Mouse (Mus musculus) testis, adult 2 months (tissue): ENCODE results near the gene Rasgrp3. TPM values are rescaled to one million over a fixed set of nuclear protein-coding genes. Genes with fewer than 3 reads are reported as not detected.

Source experiments
- H3K27ac ChIP-seq: fragments of 200-500 bp; 2 replicates; pipeline ENCODE4 v1.5.1; 2012; ENCODE audit warnings: low read depth, low read length; ENCODE audit not compliant: control insufficient read depth, insufficient read depth
- H3K27me3 ChIP-seq: fragments of 200-500 bp; 2 replicates; pipeline ENCODE4 v1.6.1; 2012; ENCODE audit warnings: mild to moderate bottlenecking, low read length, moderate library complexity; ENCODE audit not compliant: control insufficient read depth, insufficient read depth
- H3K36me3 ChIP-seq: fragments of 200-500 bp; 2 replicates; pipeline ENCODE4 v1.6.1; 2012; ENCODE audit warnings: mild to moderate bottlenecking, low read length; ENCODE audit not compliant: control insufficient read depth, insufficient read depth
- H3K4me1 ChIP-seq: fragments of 200-500 bp; 2 replicates; pipeline ENCODE4 v1.6.1; 2012; ENCODE audit warnings: low read length; ENCODE audit not compliant: control insufficient read depth, insufficient read depth
- H3K4me3 ChIP-seq: fragments of 200-500 bp; 2 replicates; pipeline ENCODE4 v1.5.1; 2012; ENCODE audit warnings: low read depth, mild to moderate bottlenecking, low read length, moderate library complexity, mixed read lengths; ENCODE audit not compliant: control insufficient read depth
- CTCF ChIP-seq: fragments of 200-500 bp; IDR thresholded peaks from 2 replicates; pipeline ENCODE4 v1.5.1; 2012; ENCODE audit warnings: low read depth, mild to moderate bottlenecking, inconsistent platforms, low read length, moderate library complexity; ENCODE audit not compliant: control insufficient read depth, insufficient read depth, insufficient replicate concordance
- POLR2A ChIP-seq: fragments of 200-500 bp; IDR thresholded peaks from 2 replicates; pipeline ENCODE4 v1.6.1; 2012; ENCODE audit warnings: low read depth, mild to moderate bottlenecking, inconsistent platforms, low read length, moderate library complexity; ENCODE audit not compliant: control insufficient read depth
- polyA plus RNA-seq: library from polyadenylated mRNA; depleted of rRNA; stranded (reverse); fragments of >200 nt; gene quantifications from 2 replicates; pipeline ENCODE4 v1.2.3, GENCODE M21; 2012

Gene Rasgrp3
- polyA plus RNA-seq, 1 experiment, result 0.23 TPM

DNA sequence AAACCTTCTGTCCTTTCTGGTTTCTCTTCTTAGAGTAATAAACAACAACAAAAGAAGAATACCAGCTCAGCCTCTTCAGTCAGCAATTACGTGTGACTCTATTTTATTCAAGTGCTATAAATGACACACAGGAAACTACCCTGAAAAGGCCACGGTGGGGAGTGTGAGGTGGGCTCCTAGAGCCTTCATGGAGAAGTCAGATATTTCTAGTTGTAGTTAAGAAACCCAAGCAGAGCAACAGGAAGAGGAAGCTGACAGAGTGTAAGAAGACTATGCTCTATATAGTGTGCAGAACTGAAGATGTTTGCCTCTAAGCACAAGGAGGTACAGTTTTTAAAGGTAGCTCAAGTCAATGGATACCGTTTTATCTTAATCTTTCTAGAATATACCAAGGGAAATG lies 42.0 kb downstream of the Rasgrp3 start:
- Histone ChIP-seq H3K36me3 (no peaks in the 10 kb centered on the region), H3K4me3 (no peak overlapping the region), H3K27ac (no peak overlapping the region), H3K4me1 (no peaks in the 10 kb centered on the region), H3K27me3 (no peaks in the 10 kb centered on the region)
- TF ChIP-seq POLR2A (no peak), CTCF (no peak)

DNA sequence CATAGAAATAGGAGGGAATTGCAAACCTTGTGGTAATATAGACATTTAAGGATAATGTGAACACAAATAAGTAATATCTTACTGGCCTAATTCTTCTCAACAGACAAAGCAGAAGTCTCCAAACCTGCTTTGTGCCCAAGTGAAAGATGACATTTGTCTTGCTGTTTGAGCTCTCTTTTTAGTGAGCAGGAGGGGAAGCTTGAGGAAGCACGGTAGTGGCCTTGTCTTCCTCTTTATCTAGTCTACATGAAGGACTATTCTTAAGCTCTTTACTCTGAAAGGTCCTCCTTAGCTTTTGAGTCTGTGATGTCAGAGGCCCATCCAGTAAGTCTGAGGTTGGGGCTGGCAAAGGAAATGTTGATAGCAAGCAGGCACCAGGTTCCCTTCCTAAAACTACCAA lies 43.1 kb downstream of the Rasgrp3 start:
- Histone ChIP-seq H3K36me3 (no peaks in the 10 kb centered on the region), H3K27me3 (no peaks in the 10 kb centered on the region), H3K4me3 (no peak overlapping the region), H3K27ac (no peak overlapping the region), H3K4me1 (no peaks in the 10 kb centered on the region)
- TF ChIP-seq POLR2A (no peak), CTCF (no peak)

DNA sequence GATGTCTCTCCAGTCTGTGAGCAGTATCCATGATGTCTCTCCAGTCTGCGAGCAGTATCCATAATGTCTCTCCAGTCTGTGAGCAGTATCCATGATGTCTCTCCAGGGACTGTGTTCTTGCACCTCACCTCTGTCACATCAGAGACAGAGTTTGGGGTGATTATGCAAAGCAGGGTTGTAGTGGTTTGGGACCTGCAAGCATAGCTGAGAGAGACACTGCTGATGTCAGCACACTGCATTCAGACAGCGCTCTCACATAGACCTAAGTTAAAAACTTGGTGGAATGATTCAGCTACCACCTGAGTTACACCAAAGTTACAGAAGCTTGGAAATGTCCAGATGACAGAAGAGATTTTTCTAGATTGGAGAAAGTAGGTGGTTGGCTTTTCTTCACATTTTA lies 44.0 kb downstream of the Rasgrp3 start:
- TF ChIP-seq POLR2A, result no peak
- TF ChIP-seq CTCF, result no peak
- H3K27ac ChIP-seq, result no peak overlapping the region
- no peak overlapping the region for H3K4me3 ChIP-seq
- H3K4me1 ChIP-seq, result no peaks in the 10 kb centered on the region
- H3K36me3 ChIP-seq, result no peaks in the 10 kb centered on the region
- no peaks in the 10 kb centered on the region for H3K27me3 ChIP-seq

DNA sequence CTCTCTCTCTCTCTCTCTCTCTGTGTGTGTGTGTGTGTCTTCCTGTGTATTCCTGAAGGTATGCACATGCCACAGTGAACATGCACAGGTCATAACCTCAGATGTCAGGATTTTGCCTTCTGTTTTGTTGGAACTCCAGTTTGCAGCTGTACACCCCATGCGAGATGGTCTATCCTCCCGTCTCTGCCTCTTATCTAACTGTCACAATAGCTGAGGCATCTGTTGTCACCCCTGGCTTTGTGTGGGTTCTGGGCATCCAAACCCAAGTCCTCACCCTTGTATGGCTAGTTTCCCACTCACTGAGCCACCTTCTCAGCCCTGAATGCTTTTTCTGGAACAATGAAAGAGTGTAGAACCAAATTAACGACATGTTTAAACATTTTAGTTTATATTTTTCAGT lies 44.7 kb downstream of the Rasgrp3 start:
- no peaks in the 10 kb centered on the region for H3K27me3 ChIP-seq
- H3K4me3 ChIP-seq, result no peak overlapping the region
- H3K27ac ChIP-seq, result no peak overlapping the region
- TF ChIP-seq CTCF (no peak), POLR2A (no peak)
- H3K4me1 ChIP-seq, result no peaks in the 10 kb centered on the region
- H3K36me3 ChIP-seq, result no peaks in the 10 kb centered on the region

DNA sequence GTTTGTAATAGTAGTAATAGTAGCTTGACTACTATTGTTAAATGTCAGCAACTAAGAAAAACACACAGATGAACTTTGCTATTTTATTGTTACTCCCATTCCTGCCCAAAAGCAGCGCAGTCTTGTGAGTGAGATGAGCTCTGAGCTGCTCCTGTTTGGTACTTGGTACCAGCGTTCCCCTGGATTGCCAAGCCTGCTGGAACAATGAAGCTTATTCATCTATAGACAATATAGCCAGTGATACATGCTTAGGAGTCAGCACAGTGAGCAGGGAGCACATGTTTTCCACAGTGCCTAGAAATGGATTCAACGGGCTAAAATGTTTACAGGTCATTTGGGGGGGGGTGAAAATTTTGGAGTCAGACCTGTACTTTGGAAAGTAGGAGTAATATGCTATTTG lies 50.5 kb downstream of the Rasgrp3 start:
- H3K4me1 ChIP-seq, result no peaks in the 10 kb centered on the region

DNA sequence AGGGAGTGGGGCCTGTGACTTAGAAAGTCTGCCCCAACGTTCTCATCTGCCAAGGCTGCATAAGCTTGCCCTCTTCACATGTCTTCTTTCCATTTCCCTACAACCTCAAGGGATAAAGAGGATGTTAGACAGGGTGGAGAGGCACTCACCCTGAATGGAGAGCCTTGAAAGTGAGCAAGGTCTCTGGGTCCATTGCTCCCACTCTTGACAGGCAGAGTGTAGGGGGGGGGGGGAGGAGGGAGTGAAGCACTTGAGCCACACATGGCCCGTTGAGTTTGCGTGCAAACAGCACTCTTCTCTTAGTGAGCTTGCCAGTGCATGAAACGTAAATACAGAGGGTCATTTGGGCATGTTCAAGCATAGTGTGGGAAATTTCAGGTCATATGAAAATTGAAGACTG lies 59.5 kb downstream of the Rasgrp3 start:
- no peaks in the 10 kb centered on the region for H3K36me3 ChIP-seq
- H3K4me1 ChIP-seq, result no peaks in the 10 kb centered on the region
- no peak overlapping the region for H3K27ac ChIP-seq
- TF ChIP-seq POLR2A (no peak), CTCF (no peak)
- H3K4me3 ChIP-seq, result no peak overlapping the region
- no peaks in the 10 kb centered on the region for H3K27me3 ChIP-seq

More for the DNA sequence above, 50.5 kb downstream of the Rasgrp3 start:
- Histone ChIP-seq H3K36me3 (no peaks in the 10 kb centered on the region), H3K4me3 (no peak overlapping the region), H3K27me3 (no peaks in the 10 kb centered on the region), H3K27ac (no peak overlapping the region)
- TF ChIP-seq POLR2A (no peak), CTCF (no peak)

DNA sequence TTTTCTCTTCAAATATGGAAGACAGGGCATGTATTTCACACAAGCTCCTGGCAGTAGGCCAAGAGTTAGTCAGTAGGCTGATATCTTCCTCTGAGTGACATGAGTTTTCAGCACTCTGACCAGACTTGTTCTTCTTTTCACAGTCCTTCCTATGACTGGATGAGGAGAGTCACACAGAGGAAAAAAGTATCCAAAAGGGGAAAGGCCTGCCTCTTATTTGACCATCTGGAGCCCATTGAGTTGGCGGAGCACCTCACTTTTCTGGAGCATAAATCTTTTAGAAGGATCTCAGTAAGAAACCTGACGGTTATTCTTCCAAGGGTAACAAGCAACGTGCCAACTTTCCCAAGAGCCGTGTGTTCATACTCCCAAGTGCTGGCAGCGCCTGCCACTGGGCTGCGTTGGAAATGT lies 62.5 kb downstream of the Rasgrp3 start:
- Histone ChIP-seq H3K27me3 (no peaks in the 10 kb centered on the region), H3K4me3 (no peak overlapping the region), H3K27ac (no peak overlapping the region), H3K4me1 (no peaks in the 10 kb centered on the region), H3K36me3 (no peaks in the 10 kb centered on the region)
- TF ChIP-seq POLR2A (no peak), CTCF (no peak)

DNA sequence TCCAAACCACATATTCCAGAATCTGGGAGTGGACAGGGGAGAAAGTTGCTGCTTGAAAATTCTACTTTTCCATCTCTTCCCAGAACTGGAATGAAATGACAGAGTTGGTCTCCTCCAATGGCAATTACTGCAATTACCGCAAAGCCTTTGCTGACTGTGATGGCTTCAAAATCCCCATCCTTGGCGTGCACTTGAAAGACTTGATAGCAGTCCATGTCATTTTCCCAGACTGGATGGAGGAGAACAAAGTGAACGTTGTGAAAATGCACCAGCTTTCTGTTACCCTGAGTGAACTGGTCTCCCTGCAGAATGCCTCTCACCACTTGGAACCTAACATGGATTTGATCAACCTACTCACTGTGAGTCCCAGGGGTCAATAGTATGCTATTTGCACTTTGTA lies 67.3 kb downstream of the Rasgrp3 start:
- Histone ChIP-seq H3K27me3 (no peaks in the 10 kb centered on the region), H3K27ac (no peak overlapping the region)
- TF ChIP-seq POLR2A, result no peak
- no peak for TF ChIP-seq CTCF

More for the DNA sequence above, 67.3 kb downstream of the Rasgrp3 start:
- Histone ChIP-seq H3K4me3 (no peak overlapping the region), H3K4me1 (no peaks in the 10 kb centered on the region), H3K36me3 (no peaks in the 10 kb centered on the region)
